Mouse (Mus musculus): ENCODE data around the gene Rnf5.
A peak's percentile ranks its signal among the peaks of the same experiment; 100 is the strongest.

The Rnf5 gene

GRCm38 (mm10) chr17:34606186-34607039 is 2.9 kb upstream of the Rnf5 start:
- DNase-seq (ENCODE audit: low read depth, low spot score), result no peak

- peak; percentile 95 for DNase-seq (ENCODE audit: low read depth, low spot score)
These were observed 2.1 kb upstream of the Rnf5 start for GRCm38 (mm10) chr17:34605609-34606008.

GRCm38 (mm10) chr17:34604511-34605237 is 1.2 kb upstream of the Rnf5 start:
- DNase-seq (ENCODE audit: low read depth, low spot score), result peak; percentile 85

- peak; percentile 100 for DNase-seq (ENCODE audit: low read depth, low spot score)
These were observed 595 bp upstream of the Rnf5 start, which contains the start of gene Agpat1 for GRCm38 (mm10) chr17:34604061-34604508. Gene Agpat1 (plus strand): TSS chr17:34604262.

- DNase-seq (ENCODE audit: low read depth, low spot score), result no peak
These were observed 1.7 kb downstream of the Rnf5 start for GRCm38 (mm10) chr17:34601796-34602195.

- DNase-seq (ENCODE audit: low read depth, low spot score), result no peak
These were observed 3.6 kb downstream of the Rnf5 start for GRCm38 (mm10) chr17:34599891-34600290.

- no peak for DNase-seq (ENCODE audit: low read depth, low spot score)
These were observed 5.9 kb downstream of the Rnf5 start, which contains the start of gene Ager for GRCm38 (mm10) chr17:34597566-34598095. Gene Ager (plus strand): TSS chr17:34597862.

- DNase-seq (ENCODE audit: low read depth, low spot score), result no peak
These were observed 7.4 kb downstream of the Rnf5 start for GRCm38 (mm10) chr17:34596098-34596497.

GRCm38 (mm10) chr17:34593752-34594525 is 9.6 kb downstream of the Rnf5 start:
- DNase-seq (ENCODE audit: low read depth, low spot score), result no peak

- no peak for DNase-seq (ENCODE audit: low read depth, low spot score)
These were observed 10.6 kb downstream of the Rnf5 start for GRCm38 (mm10) chr17:34592581-34593549.

- DNase-seq (ENCODE audit: low read depth, low spot score), result peak; percentile 80
These were observed 11.5 kb downstream of the Rnf5 start for GRCm38 (mm10) chr17:34591994-34592375.

GRCm38 (mm10) chr17:34591029-34591993 is 12.2 kb downstream of the Rnf5 start, which contains the start of gene Pbx2:
Gene Pbx2 (plus strand): TSS chr17:34591266.
- no peak for DNase-seq (ENCODE audit: low read depth, low spot score)

GRCm38 (mm10) chr17:34590154-34590987 is 13.1 kb downstream of the Rnf5 start:
- no peak for DNase-seq (ENCODE audit: low read depth, low spot score)

- peak; percentile 69 for DNase-seq (ENCODE audit: low read depth, low spot score)
These were observed 13.8 kb downstream of the Rnf5 start, which contains the start of gene Gpsm3 for GRCm38 (mm10) chr17:34589681-34590101. Gene Gpsm3 (plus strand): TSS chr17:34589806.

- no peak for DNase-seq (ENCODE audit: low read depth, low spot score)
These were observed 14.3 kb downstream of the Rnf5 start for GRCm38 (mm10) chr17:34589206-34589605.

GRCm38 (mm10) chr17:34588767-34589166 is 14.7 kb downstream of the Rnf5 start:
- no peak for DNase-seq (ENCODE audit: low read depth, low spot score)

- no peak for DNase-seq (ENCODE audit: low read depth, low spot score)
These were observed 15.7 kb downstream of the Rnf5 start for GRCm38 (mm10) chr17:34587814-34588213.

GRCm38 (mm10) chr17:34587423-34587811 is 16.1 kb downstream of the Rnf5 start:
- peak; percentile 89 for DNase-seq (ENCODE audit: low read depth, low spot score)
